Mouse (Mus musculus) small intestine, adult 2 months (tissue): Measurements from ENCODE around the gene Usp42.

Experiments
- CTCF ChIP-seq: fragments of 200-500 bp; IDR thresholded peaks from 2 replicates; pipeline ENCODE4 v1.5.1; 2012; ENCODE audit warnings: low read depth, mild to moderate bottlenecking, control low read depth, inconsistent platforms, low read length, moderate library complexity, mixed read lengths; ENCODE audit not compliant: insufficient replicate concordance, insufficient read length; ENCODE audit errors: extremely low read depth
- POLR2A ChIP-seq: fragments of 200-500 bp; IDR thresholded peaks from 2 replicates; pipeline ENCODE4 v1.6.1; 2012; ENCODE audit warnings: low read depth, mild to moderate bottlenecking, control low read depth, inconsistent platforms, low read length, moderate library complexity

- TF ChIP-seq POLR2A: no peak
- TF ChIP-seq CTCF: no peak
Measured at GRCm38 (mm10) chr5:143696323-143696722, 35.8 kb downstream of the Usp42 start.
